ENCODE assay signal across 13 mouse cellular contexts in genomic region chr10:93915531-93916275, GRCm38 (mm10). TPM values are rescaled to one million over a fixed set of nuclear protein-coding genes. Genes with fewer than 3 reads are reported as not detected.
DNase-seq lines count a peak whose midpoint lies in the region; ATAC-seq lines count a peak whose summit lies in the region.
"Had no signal": no experiment of that assay in that cellular context is flagged by ENCODE, and none has a peak within 500 bp of the region (broad histone marks: within the 10 kb centered on the region; RNA-seq: fewer than 3 reads in every experiment).

No protein-coding gene starts in this region.

- no peaks in the 10 kb centered on the region for H3K36me3 ChIP-seq in neural tube, embryonic 15.5 days
- no peaks in the 10 kb centered on the region for H3K36me3 ChIP-seq in limb, embryonic 12.5 days

- ATAC-seq in neural tube, embryonic 15.5 days (ENCODE audit: low FRiP score): no peak
- ATAC-seq in limb, embryonic 12.5 days (ENCODE audit: insufficient number of reproducible peaks, insufficient read depth, low FRiP score, low TSS enrichment, low read depth): no peak; the same call in 1 of the 2 replicates

- intact Hi-C loops in heart, postnatal 10 days (cut with DNase I): no loop called here
- intact Hi-C loops in left cerebral cortex, postnatal 25 days (cut with DNase I): no loop called here

- H3K4me2 ChIP-seq in neural tube, embryonic 15.5 days: 0 out of 2 replicates have a peak overlapping the region, but pooled peaks have one; percentile 26
- H3K4me2 ChIP-seq in limb, embryonic 12.5 days: peak overlapping the region; percentile 32

- H3K9me3 ChIP-seq in neural tube, embryonic 15.5 days (replicated peaks): no peaks in the 10 kb centered on the region
- 0 out of 2 replicates have a peak, but pooled peaks cover 3% of the 10 kb centered on the region for H3K9me3 ChIP-seq in limb, embryonic 12.5 days

- WGBS in neural tube, embryonic 15.5 days: 42% methylated on average over 11 of the region's 11 CpGs
- WGBS in limb, embryonic 12.5 days: 26% methylated on average over 11 of the region's 11 CpGs

- no peak overlapping the region for H3K4me3 ChIP-seq in neural tube, embryonic 15.5 days (replicated peaks)
- H3K4me3 ChIP-seq in limb, embryonic 12.5 days (replicated peaks): no peak overlapping the region
- H3K4me3 ChIP-seq: gastrocnemius, adult 2 months had no signal

- H3K4me1 ChIP-seq in neural tube, embryonic 15.5 days: peaks cover 5% of the 10 kb centered on the region; the same call in 1 of the 2 replicates
- peaks cover 21% of the 10 kb centered on the region for H3K4me1 ChIP-seq in limb, embryonic 12.5 days (replicated peaks)

- peak; percentile 70 for DNase-seq in heart, adult 11 months
- DNase-seq in heart, postnatal 10 days: no peak
- DNase-seq in neural tube, embryonic 10.5 days (ENCODE audit: extremely low spot score, low spot score): no peak
- no peak for DNase-seq in left cerebral cortex, postnatal 25 days (ENCODE audit: low spot score in 2 of 2)
- DNase-seq in adrenal gland, postnatal 36 days: no peak
- no peak for DNase-seq in urinary bladder, postnatal 10 days (ENCODE audit: low spot score)
- DNase-seq: adrenal gland, postnatal 10 days; cerebellum, adult 11 months; gastrocnemius, adult 2 months; kidney, postnatal 4 days; right cerebral cortex, adult 18-20 months had no signal

- H3K27me3 ChIP-seq in neural tube, embryonic 15.5 days (replicated peaks): no peaks in the 10 kb centered on the region
- no peaks in the 10 kb centered on the region for H3K27me3 ChIP-seq in limb, embryonic 12.5 days

- no peak overlapping the region for H3K9ac ChIP-seq in neural tube, embryonic 15.5 days (replicated peaks)
- no peak overlapping the region for H3K9ac ChIP-seq in limb, embryonic 12.5 days (replicated peaks)

- no peak overlapping the region for H3K27ac ChIP-seq in neural tube, embryonic 15.5 days (replicated peaks)
- 0 out of 2 replicates have a peak overlapping the region, but pooled peaks have one; percentile 23 for H3K27ac ChIP-seq in limb, embryonic 12.5 days
- H3K27ac ChIP-seq: gastrocnemius, adult 2 months had no signal

RNA-seq across cellular contexts. Expression of gene Metap2, which starts 18.8 kb away (rescaled TPM):
- total RNA-seq in heart, postnatal 10 days (2021): 100 to 1,000 TPM; 150 to 156 TPM
- 159 and 172 TPM in 2 replicates for polyA plus RNA-seq in neural tube, embryonic 15.5 days (2015; fragmentation: Nextera tagmentation; extraction: Ambion mirVana)
- polyA plus RNA-seq in limb, embryonic 12.5 days (2016; fragmentation: Nextera tagmentation; extraction: Ambion mirVana): 207 TPM in 2 replicates
- 100 to 1,000 TPM; 112 to 125 TPM for total RNA-seq in left cerebral cortex, postnatal 25 days (2021)
- total RNA-seq in adrenal gland, postnatal 36 days (2021): 100 to 1,000 TPM; 181 to 185 TPM
